Mouse (Mus musculus) spleen, postnatal 4 days (tissue): ENCODE data around the gene Otx2.
"Not testable (repeated sequence)": the region's sequence is repeated elsewhere in the genome, so short reads cannot be mapped to it uniquely, and the experiment has no call there.

Experiments used
- DNase-seq, 2 experiments: peaks; one replicate each; pipeline ENCODE4 v3.0.0; 2022; ENCODE audit warnings: low spot score in 2 of 2

Otx2 gene

GRCm38 (mm10) chr14:48653676-48654510, 19.7 kb downstream of the Otx2 start:
- no peak for DNase-seq

GRCm38 (mm10) chr14:48653081-48653480, 20.5 kb downstream of the Otx2 start:
- no peak for DNase-seq

GRCm38 (mm10) chr14:48652256-48652655, 21.4 kb downstream of the Otx2 start:
- DNase-seq: no peak

GRCm38 (mm10) chr14:48651471-48652211, 22.0 kb downstream of the Otx2 start:
- no peak for DNase-seq

- DNase-seq: no peak
These were observed 31.9 kb downstream of the Otx2 start for GRCm38 (mm10) chr14:48641462-48642395.

- DNase-seq: no peak
These were observed 40.5 kb downstream of the Otx2 start for GRCm38 (mm10) chr14:48633141-48633540.

- no peak for DNase-seq
These were observed 41.3 kb downstream of the Otx2 start for GRCm38 (mm10) chr14:48632335-48632734.

- DNase-seq: no peak
These were observed 42.1 kb downstream of the Otx2 start for GRCm38 (mm10) chr14:48631486-48631885.

GRCm38 (mm10) chr14:48629404-48629803, 44.2 kb downstream of the Otx2 start:
- DNase-seq: no peak

- DNase-seq: no peak
These were observed 47.3 kb downstream of the Otx2 start for GRCm38 (mm10) chr14:48626271-48626670.

GRCm38 (mm10) chr14:48625331-48625694, 48.3 kb downstream of the Otx2 start:
- DNase-seq: no peak

GRCm38 (mm10) chr14:48624596-48625330, 48.9 kb downstream of the Otx2 start:
- DNase-seq: no peak

- not testable (repeated sequence) for DNase-seq
These were observed 50.9 kb downstream of the Otx2 start for GRCm38 (mm10) chr14:48622726-48623125.

- no peak for DNase-seq
These were observed 57.3 kb downstream of the Otx2 start for GRCm38 (mm10) chr14:48616361-48616760.

- no peak for DNase-seq
These were observed 64.8 kb downstream of the Otx2 start for GRCm38 (mm10) chr14:48608641-48609310.
